Mouse (Mus musculus) midbrain, embryonic 10.5 days (tissue): ENCODE data around the gene Nos1ap. TPM values are rescaled to one million over a fixed set of nuclear protein-coding genes. Genes with fewer than 3 reads are reported as not detected.

Experiments
- DNase-seq: peaks from one replicate; pipeline ENCODE4 v3.0.0-alpha.2; 2017; ENCODE audit warnings: low spot score
- H3K27ac ChIP-seq: fragments of 300-500 bp; sonication (generic); replicated peaks from 2 replicates; pipeline ENCODE4 v1.5.1; 2016; ENCODE audit warnings: mild to moderate bottlenecking
- H3K27me3 ChIP-seq: fragments of 300-500 bp; sonication (generic); 2 replicates; pipeline ENCODE4 v1.6.1; 2016; ENCODE audit warnings: low read depth, mild to moderate bottlenecking; ENCODE audit not compliant: poor library complexity, severe bottlenecking
- H3K36me3 ChIP-seq: fragments of 300-500 bp; sonication (generic); 2 replicates; pipeline ENCODE4 v1.6.1; 2016; ENCODE audit warnings: mild to moderate bottlenecking, moderate library complexity
- H3K4me1 ChIP-seq: fragments of 300-500 bp; sonication (generic); 2 replicates; pipeline ENCODE4 v1.6.1; 2016
- H3K4me3 ChIP-seq: fragments of 300-500 bp; sonication (generic); 2 replicates; pipeline ENCODE4 v1.5.1; 2016; ENCODE audit warnings: mild to moderate bottlenecking, moderate library complexity
- H3K9me3 ChIP-seq: fragments of 300-500 bp; sonication (generic); replicated peaks from 2 replicates; pipeline ENCODE4 v1.6.1; 2016; ENCODE audit warnings: mild to moderate bottlenecking
- WGBS: fragments of 180-500 bp; shearing (Covaris S2); methylation state at CpG from one replicate; pipeline ENCODE4 v1.1.7; 2016; 5-methylcytosine and 5-hydroxymethylcytosine counted together
- polyA plus RNA-seq: library from polyadenylated mRNA; unstranded; fragments of >200 nt; fragmentation: Nextera tagmentation; extraction: Ambion mirVana; gene quantifications from 2 replicates; pipeline ENCODE4 v1.2.1, GENCODE M21; 2016

The Nos1ap gene
- polyA plus RNA-seq, 1 experiment from 2014 or later = 7.9 TPM

- H3K27me3 ChIP-seq = no peaks in the 10 kb centered on the region
- no peaks in the 10 kb centered on the region for H3K9me3 ChIP-seq
- WGBS = 63% methylated on average over 6 of the region's 6 CpGs
- peaks cover 6% of the 10 kb centered on the region for H3K4me1 ChIP-seq
- H3K36me3 ChIP-seq = no peaks in the 10 kb centered on the region
- no peak overlapping the region for H3K27ac ChIP-seq
- no peak overlapping the region for H3K4me3 ChIP-seq
- no peak for DNase-seq
Observed at GRCm38 (mm10) chr1:170331926-170332325, 257.7 kb downstream of the Nos1ap start.

GRCm38 (mm10) chr1:170325277-170325676 lies 264.4 kb downstream of the Nos1ap start:
- Histone ChIP-seq H3K9me3 (no peaks in the 10 kb centered on the region), H3K27me3 (no peaks in the 10 kb centered on the region), H3K36me3 (no peaks in the 10 kb centered on the region), H3K27ac (no peak overlapping the region), H3K4me1 (peaks cover 3% of the 10 kb centered on the region), H3K4me3 (no peak overlapping the region)
- no peak for DNase-seq
- WGBS = 90% methylated on average over 4 of the region's 4 CpGs

- 84% methylated on average over 1 of the region's 1 CpGs for WGBS
- no peak for DNase-seq
- no peaks in the 10 kb centered on the region for H3K9me3 ChIP-seq
- no peaks in the 10 kb centered on the region for H3K36me3 ChIP-seq
- H3K27me3 ChIP-seq = no peaks in the 10 kb centered on the region
- H3K4me1 ChIP-seq = no peaks in the 10 kb centered on the region
- no peak overlapping the region for H3K4me3 ChIP-seq
- H3K27ac ChIP-seq = no peak overlapping the region
Observed at GRCm38 (mm10) chr1:170324312-170324711, 265.3 kb downstream of the Nos1ap start.

- H3K9me3 ChIP-seq = no peaks in the 10 kb centered on the region
- H3K36me3 ChIP-seq = peaks cover 4% of the 10 kb centered on the region; the same call in 1 of the 2 replicates
- no peak overlapping the region for H3K27ac ChIP-seq
- H3K4me1 ChIP-seq = no peaks in the 10 kb centered on the region
- no peaks in the 10 kb centered on the region for H3K27me3 ChIP-seq
- no peak for DNase-seq
- 88% methylated on average over 10 of the region's 10 CpGs for WGBS
- no peak overlapping the region for H3K4me3 ChIP-seq
Observed at GRCm38 (mm10) chr1:170323001-170323400, 266.7 kb downstream of the Nos1ap start.

GRCm38 (mm10) chr1:170322046-170322445 lies 267.6 kb downstream of the Nos1ap start:
- Histone ChIP-seq H3K9me3 (no peaks in the 10 kb centered on the region), H3K27ac (no peak overlapping the region), H3K4me3 (no peak overlapping the region), H3K4me1 (no peaks in the 10 kb centered on the region), H3K36me3 (peaks cover 4% of the 10 kb centered on the region; the same call in 1 of the 2 replicates), H3K27me3 (no peaks in the 10 kb centered on the region)
- DNase-seq = no peak
- WGBS = 92% methylated on average over 2 of the region's 2 CpGs

GRCm38 (mm10) chr1:170311431-170311830 lies 278.2 kb downstream of the Nos1ap start:
- H3K27ac ChIP-seq = no peak overlapping the region
- WGBS = 83% methylated on average over 6 of the region's 6 CpGs
- no peak for DNase-seq
- H3K4me1 ChIP-seq = peaks cover 11% of the 10 kb centered on the region
- no peaks in the 10 kb centered on the region for H3K27me3 ChIP-seq
- no peaks in the 10 kb centered on the region for H3K9me3 ChIP-seq
- no peak overlapping the region for H3K4me3 ChIP-seq
- no peaks in the 10 kb centered on the region for H3K36me3 ChIP-seq

GRCm38 (mm10) chr1:170308503-170308902 lies 281.2 kb downstream of the Nos1ap start, which contains the start of gene Spata46:
Gene Spata46 (plus strand): TSS chr1:170308803.
- Histone ChIP-seq H3K4me1 (peaks cover 9% of the 10 kb centered on the region), H3K36me3 (no peaks in the 10 kb centered on the region), H3K9me3 (no peaks in the 10 kb centered on the region), H3K4me3 (no peak within 1 kb of the TSS), H3K27ac (no peak within 1 kb of the TSS), H3K27me3 (no peaks in the 10 kb centered on the region)
- WGBS = 96% methylated on average over 4 of the region's 4 CpGs
- DNase-seq = no peak

- no peak within 1 kb of the TSS for H3K4me3 ChIP-seq
- no peaks in the 10 kb centered on the region for H3K27me3 ChIP-seq
- no peaks in the 10 kb centered on the region for H3K9me3 ChIP-seq
- H3K4me1 ChIP-seq = peaks cover 14% of the 10 kb centered on the region
- DNase-seq = no peak
- H3K36me3 ChIP-seq = no peaks in the 10 kb centered on the region
- 94% methylated on average over 4 of the region's 4 CpGs for WGBS
- no peak within 1 kb of the TSS for H3K27ac ChIP-seq
Observed at GRCm38 (mm10) chr1:170306232-170306631, 283.4 kb downstream of the Nos1ap start, which contains the start of gene Gm7694. Gene Gm7694 (minus strand): TSS chr1:170306332.

- no peak overlapping the region for H3K27ac ChIP-seq
- WGBS = 92% methylated on average over 10 of the region's 10 CpGs
- H3K4me1 ChIP-seq = peaks cover 14% of the 10 kb centered on the region
- DNase-seq = no peak
- no peaks in the 10 kb centered on the region for H3K9me3 ChIP-seq
- no peak overlapping the region for H3K4me3 ChIP-seq
- no peaks in the 10 kb centered on the region for H3K36me3 ChIP-seq
- H3K27me3 ChIP-seq = no peaks in the 10 kb centered on the region
Observed at GRCm38 (mm10) chr1:170305002-170305401, 284.7 kb downstream of the Nos1ap start.

- 44% methylated on average over 6 of the region's 6 CpGs for WGBS
- Histone ChIP-seq H3K27me3 (no peaks in the 10 kb centered on the region), H3K27ac (peak overlapping the region; percentile 49; the same call in 1 of the 2 replicates), H3K9me3 (no peaks in the 10 kb centered on the region), H3K4me1 (peaks cover 14% of the 10 kb centered on the region), H3K36me3 (no peaks in the 10 kb centered on the region), H3K4me3 (no peak overlapping the region)
- peak; percentile 44 for DNase-seq
Observed at GRCm38 (mm10) chr1:170303103-170303502, 286.6 kb downstream of the Nos1ap start.

GRCm38 (mm10) chr1:170302456-170302855 lies 287.2 kb downstream of the Nos1ap start:
- Histone ChIP-seq H3K27me3 (no peaks in the 10 kb centered on the region), H3K27ac (peak overlapping the region; percentile 63; the same call in 1 of the 2 replicates), H3K9me3 (no peaks in the 10 kb centered on the region), H3K4me1 (peaks cover 14% of the 10 kb centered on the region), H3K36me3 (no peaks in the 10 kb centered on the region), H3K4me3 (no peak overlapping the region)
- no peak for DNase-seq
- whole genome bisulfite sequencing = 69% methylated on average over 6 of the region's 6 CpGs

- Histone ChIP-seq H3K4me1 (peaks cover 14% of the 10 kb centered on the region), H3K36me3 (no peaks in the 10 kb centered on the region), H3K4me3 (no peak overlapping the region), H3K9me3 (no peaks in the 10 kb centered on the region), H3K27ac (no peak overlapping the region), H3K27me3 (no peaks in the 10 kb centered on the region)
- 95% methylated on average over 9 of the region's 9 CpGs for WGBS
- no peak for DNase-seq
Observed at GRCm38 (mm10) chr1:170301686-170302085, 288.0 kb downstream of the Nos1ap start.

GRCm38 (mm10) chr1:170299496-170299895 lies 290.2 kb downstream of the Nos1ap start:
- DNase-seq = no peak
- Histone ChIP-seq H3K9me3 (no peaks in the 10 kb centered on the region), H3K27me3 (no peaks in the 10 kb centered on the region), H3K36me3 (no peaks in the 10 kb centered on the region), H3K27ac (no peak overlapping the region), H3K4me1 (peaks cover 27% of the 10 kb centered on the region), H3K4me3 (no peak overlapping the region)
- 72% methylated on average over 4 of the region's 4 CpGs for WGBS
